Mouse (Mus musculus) C2C12 (cell line): ENCODE results near the gene Slc47a1. TPM values are rescaled to one million over a fixed set of nuclear protein-coding genes. Genes with fewer than 3 reads are reported as not detected.

Experiments
- H3K27me3 ChIP-seq: one replicate; pipeline ENCODE4 v1.6.1; 2011; ENCODE audit not compliant: control insufficient read depth, insufficient read depth, insufficient read length
- H3K36me3 ChIP-seq: one replicate; pipeline ENCODE4 v1.6.1; 2011; ENCODE audit not compliant: control insufficient read depth, insufficient read depth
- H3K4me3 ChIP-seq: one replicate; pipeline ENCODE4 v1.5.1; 2011; ENCODE audit warnings: mild to moderate bottlenecking, control low read depth; ENCODE audit not compliant: poor library complexity, insufficient read depth, severe bottlenecking
- H3K79me2 ChIP-seq: one replicate; pipeline ENCODE4 v1.6.1; 2011; ENCODE audit not compliant: control insufficient read depth, insufficient read depth
- H3K79me3 ChIP-seq: one replicate; pipeline ENCODE4 v1.6.1; 2011; ENCODE audit warnings: low read depth, control low read depth
- H3ac ChIP-seq: one replicate; pipeline ENCODE3; 2011; ENCODE audit warnings: low read depth; ENCODE audit not compliant: control insufficient read depth, insufficient read length
- CEBPB ChIP-seq: IDR thresholded peaks from one replicate; pipeline ENCODE4 v1.6.1; 2011; ENCODE audit warnings: low read depth, mild to moderate bottlenecking, control low read depth, moderate library complexity
- CTCF ChIP-seq: IDR thresholded peaks from one replicate; pipeline ENCODE4 v1.5.1; 2011; ENCODE audit not compliant: control insufficient read depth, insufficient read depth, insufficient read length
- FOSL1 ChIP-seq: IDR thresholded peaks from one replicate; pipeline ENCODE4 v1.8.0; 2011; ENCODE audit warnings: mild to moderate bottlenecking, low read length; ENCODE audit not compliant: poor library complexity, insufficient read depth, severe bottlenecking
- MAX ChIP-seq: IDR thresholded peaks from one replicate; pipeline ENCODE4 v1.6.1; 2011; ENCODE audit warnings: mild to moderate bottlenecking, control low read depth
- MYOD1 ChIP-seq: IDR thresholded peaks from one replicate; pipeline ENCODE4 v1.6.1; 2011; ENCODE audit warnings: low read depth; ENCODE audit not compliant: control insufficient read depth, insufficient read length
- MYOG ChIP-seq: IDR thresholded peaks from one replicate; pipeline ENCODE4 v1.6.1; 2011; ENCODE audit not compliant: control insufficient read depth, insufficient read length; ENCODE audit errors: extremely low read depth
- USF1 ChIP-seq: IDR thresholded peaks from one replicate; pipeline ENCODE4 v1.6.1; 2011; ENCODE audit warnings: low read depth, mild to moderate bottlenecking, control low read depth, moderate library complexity
- polyA plus RNA-seq: library from polyadenylated mRNA; unstranded; fragments of >200 nt; fragmentation: generic; extraction: Trizol; gene quantifications from one replicate; pipeline ENCODE4 v1.2.1, GENCODE M21; 2012; ENCODE audit warnings: missing spikeins

The Slc47a1 gene
- polyA plus RNA-seq, 1 experiment, result 0.02 TPM

GRCm38 (mm10) chr11:61364096-61364495 is 14.0 kb downstream of the Slc47a1 start:
- peaks cover 9% of the 10 kb centered on the region for H3K27me3 ChIP-seq
- no peaks in the 10 kb centered on the region for H3K36me3 ChIP-seq
- no peaks in the 10 kb centered on the region for H3K79me2 ChIP-seq
- H3K79me3 ChIP-seq, result no peaks in the 10 kb centered on the region
- no peak overlapping the region for H3K4me3 ChIP-seq
- no peak for TF ChIP-seq CTCF
- no peak for TF ChIP-seq CEBPB
- TF ChIP-seq USF1, result no peak
- TF ChIP-seq MAX, result no peak
- TF ChIP-seq FOSL1, result no peak
- TF ChIP-seq MYOD1, result no peak
- no peak for TF ChIP-seq MYOG
- no peak overlapping the region for H3ac ChIP-seq

GRCm38 (mm10) chr11:61361515-61362190 is 16.5 kb downstream of the Slc47a1 start:
- no peak for TF ChIP-seq USF1
- no peak for TF ChIP-seq MYOD1
- TF ChIP-seq CEBPB, result no peak
- TF ChIP-seq CTCF, result no peak
- no peak for TF ChIP-seq MAX
- TF ChIP-seq MYOG, result no peak
- no peak for TF ChIP-seq FOSL1
- Histone ChIP-seq H3K36me3 (no peaks in the 10 kb centered on the region), H3K27me3 (peaks cover 15% of the 10 kb centered on the region), H3K4me3 (no peak overlapping the region), H3K79me3 (no peaks in the 10 kb centered on the region), H3ac (no peak overlapping the region), H3K79me2 (no peaks in the 10 kb centered on the region)

GRCm38 (mm10) chr11:61356600-61356999 is 21.5 kb downstream of the Slc47a1 start:
- H3ac ChIP-seq, result no peak overlapping the region
- no peak overlapping the region for H3K4me3 ChIP-seq
- H3K79me3 ChIP-seq, result no peaks in the 10 kb centered on the region
- H3K36me3 ChIP-seq, result no peaks in the 10 kb centered on the region
- H3K27me3 ChIP-seq, result peaks cover 11% of the 10 kb centered on the region
- TF ChIP-seq USF1 (no peak), MAX (no peak), MYOD1 (no peak), CEBPB (no peak), MYOG (no peak), CTCF (no peak), FOSL1 (no peak)
- no peaks in the 10 kb centered on the region for H3K79me2 ChIP-seq

- Histone ChIP-seq H3K4me3 (no peak overlapping the region), H3K27me3 (peaks cover 11% of the 10 kb centered on the region), H3K79me3 (no peaks in the 10 kb centered on the region), H3ac (no peak overlapping the region), H3K79me2 (no peaks in the 10 kb centered on the region), H3K36me3 (no peaks in the 10 kb centered on the region)
- TF ChIP-seq CTCF, result no peak
- no peak for TF ChIP-seq MYOG
- TF ChIP-seq MAX, result no peak
- no peak for TF ChIP-seq FOSL1
- TF ChIP-seq USF1, result no peak
- TF ChIP-seq CEBPB, result no peak
- TF ChIP-seq MYOD1, result no peak
Observed at GRCm38 (mm10) chr11:61356111-61356510, 22.0 kb downstream of the Slc47a1 start.

GRCm38 (mm10) chr11:61355351-61355750 is 22.8 kb downstream of the Slc47a1 start:
- Histone ChIP-seq H3K27me3 (peaks cover 11% of the 10 kb centered on the region), H3K79me3 (no peaks in the 10 kb centered on the region), H3ac (no peak overlapping the region), H3K4me3 (no peak overlapping the region), H3K79me2 (no peaks in the 10 kb centered on the region), H3K36me3 (no peaks in the 10 kb centered on the region)
- TF ChIP-seq USF1 (no peak), MYOG (no peak), CEBPB (no peak), FOSL1 (no peak), MYOD1 (no peak), MAX (no peak), CTCF (no peak)
